Mouse (Mus musculus) lung, postnatal 14 days (tissue): ENCODE results near the gene Slc25a47.
A peak's percentile ranks its signal among the peaks of the same experiment; 100 is the strongest.

Experiments used
- DNase-seq: peaks from one replicate; pipeline ENCODE4 v3.0.0; 2021

The Slc25a47 gene

GRCm38 (mm10) chr12:108835840-108836409, at the start of gene Slc25a47, which contains the start of gene Slc25a29:
TSS of gene Slc25a47 (plus strand) at chr12:108836046.
TSS of gene Slc25a29 (minus strand) at chr12:108835883.
- peak; percentile 96 for DNase-seq

GRCm38 (mm10) chr12:108787329-108787728, 48.5 kb upstream of the Slc25a47 start:
- no peak for DNase-seq

GRCm38 (mm10) chr12:108792152-108792545, 43.7 kb upstream of the Slc25a47 start:
- DNase-seq, result peak; percentile 84

- DNase-seq, result peak; percentile 98
Measured at GRCm38 (mm10) chr12:108792546-108793452, 43.0 kb upstream of the Slc25a47 start, which contains the start of gene Yy1. TSS of gene Yy1 (plus strand) at chr12:108792973.

- peak; percentile 11 for DNase-seq
Measured at GRCm38 (mm10) chr12:108793453-108793941, 42.3 kb upstream of the Slc25a47 start.

GRCm38 (mm10) chr12:108794078-108794711, 41.7 kb upstream of the Slc25a47 start:
- DNase-seq, result peak; percentile 84

- DNase-seq, result no peak
Measured at GRCm38 (mm10) chr12:108794979-108795537, 40.8 kb upstream of the Slc25a47 start.

- DNase-seq, result no peak
Measured at GRCm38 (mm10) chr12:108801613-108802012, 34.2 kb upstream of the Slc25a47 start.

GRCm38 (mm10) chr12:108804388-108804787, 31.5 kb upstream of the Slc25a47 start:
- no peak for DNase-seq

- no peak for DNase-seq
Measured at GRCm38 (mm10) chr12:108808465-108808864, 27.4 kb upstream of the Slc25a47 start.

- DNase-seq, result no peak
Measured at GRCm38 (mm10) chr12:108809771-108810170, 26.1 kb upstream of the Slc25a47 start.

GRCm38 (mm10) chr12:108810309-108810708, 25.5 kb upstream of the Slc25a47 start:
- DNase-seq, result no peak

GRCm38 (mm10) chr12:108811133-108811532, 24.7 kb upstream of the Slc25a47 start:
- DNase-seq, result peak; percentile 53

- no peak for DNase-seq
Measured at GRCm38 (mm10) chr12:108812463-108812862, 23.4 kb upstream of the Slc25a47 start.

GRCm38 (mm10) chr12:108814470-108814869, 21.4 kb upstream of the Slc25a47 start:
- DNase-seq, result no peak

- DNase-seq, result no peak
Measured at GRCm38 (mm10) chr12:108816569-108816968, 19.3 kb upstream of the Slc25a47 start.

- DNase-seq, result no peak
Measured at GRCm38 (mm10) chr12:108820461-108820860, 15.4 kb upstream of the Slc25a47 start.

GRCm38 (mm10) chr12:108823036-108823435, 12.8 kb upstream of the Slc25a47 start:
- DNase-seq, result no peak

- no peak for DNase-seq
Measured at GRCm38 (mm10) chr12:108824225-108824874, 11.5 kb upstream of the Slc25a47 start.

GRCm38 (mm10) chr12:108825561-108826224, 10.2 kb upstream of the Slc25a47 start:
- no peak for DNase-seq

- no peak for DNase-seq
Measured at GRCm38 (mm10) chr12:108826282-108826957, 9.4 kb upstream of the Slc25a47 start.
